Mouse (Mus musculus): ENCODE measurements around the gene Slc2a12. TPM values are rescaled to one million over a fixed set of nuclear protein-coding genes. Genes with fewer than 3 reads are reported as not detected.

Gene Slc2a12
- polyA plus RNA-seq (2017; shearing (Covaris generic)), result not detected

GRCm38 (mm10) chr10:22644853-22645491 lies at the start of gene Slc2a12:
Gene Slc2a12 (plus strand): TSS chr10:22645011.

DNA sequence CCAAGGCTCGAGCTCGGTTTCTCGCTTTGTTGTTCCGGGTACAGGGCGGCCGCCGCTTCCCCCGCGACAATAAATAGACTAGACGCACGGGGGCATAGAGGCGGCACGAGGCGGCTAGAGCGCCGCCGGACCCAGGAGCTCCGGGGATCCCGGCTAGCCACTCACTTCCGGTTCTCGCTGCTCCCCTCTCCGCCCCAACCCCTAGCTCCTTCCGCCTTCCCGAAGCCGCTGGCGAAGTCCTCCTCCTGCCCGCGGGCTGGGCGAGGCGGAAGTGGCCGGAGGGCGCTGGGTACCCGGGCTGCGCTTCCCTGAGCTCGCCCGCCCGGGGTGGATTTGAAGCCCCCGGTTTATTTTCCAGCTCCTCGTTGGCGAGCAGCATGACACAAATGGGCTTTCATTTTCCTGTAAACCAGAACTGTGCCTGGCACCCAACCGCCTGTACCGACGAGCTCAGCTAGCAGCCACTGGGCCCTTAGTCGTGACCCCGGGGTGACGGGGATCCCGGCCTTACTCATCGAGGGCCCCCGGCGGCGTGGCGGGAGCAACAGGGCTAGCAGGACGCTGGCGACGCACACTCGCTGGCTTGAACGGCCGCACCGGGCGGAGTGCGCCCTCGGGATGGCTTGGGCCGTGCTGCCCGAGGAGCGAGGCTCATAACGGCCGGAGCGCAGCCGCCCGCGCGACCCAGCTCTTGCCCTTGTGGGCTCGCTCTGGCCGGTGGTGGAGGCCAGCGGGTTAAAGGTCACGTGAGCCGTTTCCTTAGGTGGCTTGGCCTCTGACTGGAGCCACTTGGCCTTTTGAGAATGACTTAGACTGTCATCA lies 86.7 kb downstream of the Slc2a12 start, which contains the start of gene Tbpl1:
Tbpl1 (minus strand) TSS at position 667 of the 822 bp plus-strand sequence.

Other genes starting within 250 kb of the Slc2a12 start
- gene Tbpl1, start 86.9 kb downstream of the Slc2a12 start, polyA plus RNA-seq (2017; shearing (Covaris generic)), result 10 to 100 TPM; 60.9 to 61.7 TPM
- gene Tcf21, start 175.2 kb downstream of the Slc2a12 start, polyA plus RNA-seq (2017; shearing (Covaris generic)), result not detected

Data from activated CD4-positive, CD25-positive, alpha-beta regulatory T cell (primary cell).